Mouse (Mus musculus) gastrocnemius, postnatal 10 days (tissue): Measurements from ENCODE around the gene Gm7714. TPM values are rescaled to one million over a fixed set of nuclear protein-coding genes. Genes with fewer than 3 reads are reported as not detected.
"Not testable (repeated sequence)": the region's sequence is repeated elsewhere in the genome, so short reads cannot be mapped to it uniquely, and the experiment has no call there.

Source experiments
- DNase-seq: peaks from one replicate; pipeline ENCODE4 v3.0.0; 2021; ENCODE audit warnings: mixed read lengths
- long read RNA-seq, 2 experiments: library from polyadenylated mRNA; stranded (forward); transcript quantifications; one replicate each; pipeline ENCODE4 v2.0.0; 2021
- total RNA-seq, 2 experiments: library from RNA; stranded (reverse); gene quantifications; 2 replicates each; pipeline ENCODE4 v1.2.3; 2021

The Gm7714 gene
- total RNA-seq = not detected
- long read RNA-seq, experiment 1 = 0 reads
- long read RNA-seq, experiment 2 = 0 reads

DNA sequence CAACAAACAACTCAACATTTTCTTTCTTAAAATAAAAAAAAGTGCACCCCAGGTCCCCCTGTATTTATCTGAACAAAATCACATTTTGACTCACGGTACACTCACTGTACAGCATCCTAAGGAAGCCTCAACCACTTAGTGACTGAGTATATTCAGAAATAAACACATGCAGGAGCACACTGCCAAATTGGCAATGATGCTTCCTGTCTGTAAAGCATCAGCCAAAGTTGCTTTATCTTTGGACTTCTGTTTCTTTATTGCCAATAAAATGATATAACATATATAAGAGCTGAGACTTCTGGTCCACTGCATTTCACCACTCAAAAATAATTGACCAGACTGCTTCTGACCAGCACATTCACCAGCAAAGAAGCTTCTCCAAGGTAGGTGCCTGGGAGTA, at the start of gene Gm7714:
Gene Gm7714, plus strand, starts transcription at position 301 of the 400 bp plus-strand sequence.
- DNase-seq = no peak

DNA sequence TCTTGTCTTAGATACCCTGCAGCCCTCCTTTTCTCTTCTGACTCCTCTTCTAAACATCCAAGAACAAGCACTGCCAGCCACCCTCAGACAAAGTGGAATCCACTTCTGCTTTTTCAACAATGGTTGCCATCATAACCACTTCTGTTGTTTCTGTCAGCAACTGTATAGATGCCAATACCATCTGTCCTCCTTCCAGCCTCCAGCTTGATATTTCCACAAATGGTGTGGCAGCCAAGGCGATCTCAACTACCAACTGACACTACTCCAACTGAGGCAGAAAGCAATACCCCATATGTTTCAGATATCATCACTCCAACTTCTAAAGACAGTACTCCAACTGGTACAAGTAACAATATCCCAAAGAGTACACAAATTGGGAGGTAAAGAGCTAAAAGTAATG, 12.2 kb upstream of the Gm7714 start:
- no peak for DNase-seq

DNA sequence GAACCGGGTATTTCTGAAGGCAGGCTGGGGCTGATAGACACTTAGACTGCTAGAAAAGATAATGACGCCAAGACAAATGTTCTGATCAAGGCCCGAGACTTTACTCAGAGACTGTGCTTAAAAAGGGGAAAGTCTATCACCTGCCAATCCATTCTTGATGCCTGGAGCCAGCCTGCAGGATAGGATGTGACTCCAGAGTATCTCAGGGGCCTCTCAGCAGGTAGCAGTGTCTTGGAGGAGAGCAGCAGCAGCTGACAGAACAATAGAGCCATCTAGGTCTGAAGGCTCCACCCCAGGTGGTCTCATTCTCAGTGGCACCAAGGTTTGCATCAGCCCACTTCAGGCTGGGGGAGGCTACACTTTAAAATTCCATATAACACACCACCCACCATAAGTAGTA, 42.6 kb downstream of the Gm7714 start:
- DNase-seq = not testable (repeated sequence)

DNA sequence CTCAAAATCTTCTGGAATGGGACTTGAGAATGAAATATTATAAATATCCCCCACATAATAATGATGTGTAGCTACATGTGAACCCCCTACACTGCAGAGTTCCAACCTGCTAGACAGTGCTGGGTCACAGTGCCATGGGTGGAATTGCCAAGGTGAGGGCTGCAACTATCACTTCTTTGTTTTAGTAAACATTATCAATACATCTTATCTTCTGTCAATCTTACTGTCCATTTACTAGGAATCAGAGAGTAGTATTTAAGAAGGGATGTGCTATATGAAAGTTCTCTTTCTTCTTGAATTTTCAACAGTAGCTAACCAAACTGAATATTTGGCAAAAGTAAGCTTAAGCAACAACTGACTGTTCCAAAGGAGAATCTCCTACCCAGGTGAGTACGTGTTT, 48.3 kb downstream of the Gm7714 start, which contains the start of gene Prol1:
Gene Prol1, plus strand, starts transcription at position 301 of the 400 bp plus-strand sequence.
- no peak for DNase-seq

Other genes starting within 250 kb of the Gm7714 start
- gene Smr2, start 182.4 kb upstream of the Gm7714 start, total RNA-seq = not detected
- gene Gm11116, start 157.4 kb upstream of the Gm7714 start, total RNA-seq = not detected
- gene Gm11115, start 114.8 kb upstream of the Gm7714 start, total RNA-seq = not detected
- gene Prol1, start 48.4 kb downstream of the Gm7714 start, total RNA-seq = not detected
- gene Amtn, start 107.2 kb downstream of the Gm7714 start, total RNA-seq = under 1 TPM; 0.23 to 0.79 TPM
- gene Ambn, start 187.1 kb downstream of the Gm7714 start, total RNA-seq = not detected
- not detected for gene Enam, start 219.1 kb downstream of the Gm7714 start, total RNA-seq